ENCODE assay signal across 8 mouse cellular contexts in the genomic region with DNA sequence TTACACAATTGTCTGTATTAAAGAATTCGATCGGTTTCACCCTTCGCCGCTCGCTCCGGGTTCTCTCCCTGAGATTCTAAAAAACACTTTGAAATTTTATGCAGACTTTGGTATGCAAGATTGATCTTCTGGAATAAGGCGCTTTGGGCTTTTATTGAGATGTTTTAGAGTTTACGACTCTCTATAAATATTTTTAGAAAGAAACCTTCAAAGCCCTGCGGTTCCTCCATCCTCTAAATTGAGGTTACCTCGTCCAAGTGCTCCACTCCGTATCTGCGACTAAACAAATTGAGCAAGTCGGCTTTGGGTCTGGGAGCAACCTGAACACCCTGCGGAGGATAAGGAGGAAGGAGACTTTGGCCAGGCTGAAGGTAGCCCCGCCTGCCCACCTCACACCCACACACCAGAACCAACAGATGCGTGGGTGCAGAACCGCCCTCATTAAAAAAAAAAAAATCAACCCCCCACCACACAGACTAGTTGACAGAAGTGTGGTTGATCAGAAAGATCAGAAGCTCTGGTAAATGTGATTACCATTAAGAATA. TPM values are rescaled to one million over a fixed set of nuclear protein-coding genes. Genes with fewer than 3 reads are reported as not detected.
DNase-seq lines count a peak whose midpoint lies in the region; ATAC-seq and TF ChIP-seq lines count a peak whose summit lies in the region.

No protein-coding gene starts in this region.

- peaks cover 6% of the 10 kb centered on the region; the same call in 1 of the 2 replicates for H3K4me1 ChIP-seq in heart, embryonic 16.5 days (ENCODE audit: control insufficient read depth, insufficient read depth, low read length)
- no peaks in the 10 kb centered on the region for H3K4me1 ChIP-seq in intestine, postnatal 0 days (replicated peaks; ENCODE audit: control insufficient read depth, insufficient read depth, low read length)

- peak overlapping the region; percentile 88 for H3K4me3 ChIP-seq in heart, embryonic 16.5 days (ENCODE audit: low read length)
- H3K4me3 ChIP-seq in intestine, postnatal 0 days (ENCODE audit: low read depth, low read length), result peak overlapping the region; percentile 84

- H3K27me3 ChIP-seq in heart, embryonic 16.5 days (ENCODE audit: control insufficient read depth, insufficient read depth, low read length), result 0 out of 2 replicates have a peak, but pooled peaks cover 2% of the 10 kb centered on the region
- H3K27me3 ChIP-seq in intestine, postnatal 0 days (replicated peaks; ENCODE audit: control insufficient read depth, insufficient read depth, low read length), result no peaks in the 10 kb centered on the region

- no peaks in the 10 kb centered on the region for H3K36me3 ChIP-seq in heart, embryonic 16.5 days (ENCODE audit: control insufficient read depth, insufficient read depth)
- no peaks in the 10 kb centered on the region for H3K36me3 ChIP-seq in intestine, postnatal 0 days (ENCODE audit: control insufficient read depth, insufficient read depth)

- H3K9me3 ChIP-seq in heart, embryonic 16.5 days (replicated peaks; ENCODE audit: control insufficient read depth, low read length), result no peaks in the 10 kb centered on the region
- H3K9me3 ChIP-seq in intestine, postnatal 0 days (ENCODE audit: control insufficient read depth), result no peaks in the 10 kb centered on the region

- no peak for TF ChIP-seq CTCF in intestine, postnatal 0 days (IDR thresholded peaks at IDR 0.05; ENCODE audit: low read depth)

- DNase-seq in heart, adult 9 months (ENCODE audit: low spot score in 2 of 2), result no peak
- DNase-seq in adrenal gland, adult 8-10 months, result no peak
- no peak for DNase-seq in cerebellum, adult 9-11 months
- DNase-seq in layer of hippocampus, adult 11-12 months (ENCODE audit: low spot score), result no peak

- H3K27ac ChIP-seq in heart, embryonic 16.5 days (ENCODE audit: low read length), result peak overlapping the region; percentile 92
- peak overlapping the region; percentile 91 for H3K27ac ChIP-seq in intestine, postnatal 0 days (ENCODE audit: low read depth, low read length)

- WGBS in heart, embryonic 16.5 days, result 1% methylated on average over 17 of the region's 17 CpGs
- WGBS in intestine, postnatal 0 days, result 2% methylated on average over 17 of the region's 17 CpGs

- no peak for ATAC-seq in heart, embryonic 16.5 days (replicated peaks; ENCODE audit: extremely low read depth, insufficient read depth, low FRiP score)
- 0 out of 2 replicates have a peak, but pooled peaks have one; percentile 34 for ATAC-seq in common myeloid progenitor, adult 5-6 weeks (replicated peaks; ENCODE audit: low read depth, poor library complexity, severe bottlenecking)
- peak; percentile 31; the same call in 1 of the 2 replicates for ATAC-seq in intestine, postnatal 0 days
- ATAC-seq in megakaryocyte-erythroid progenitor cell, adult 5-6 weeks (replicated peaks; ENCODE audit: low FRiP score, low TSS enrichment, poor library complexity, severe bottlenecking), result peak; percentile 38; the same call in 1 of the 2 replicates

- H3K4me2 ChIP-seq in heart, embryonic 16.5 days (ENCODE audit: low read depth, low read length), result peak overlapping the region; percentile 84
- peak overlapping the region; percentile 94 for H3K4me2 ChIP-seq in intestine, postnatal 0 days (replicated peaks; ENCODE audit: low read depth)

- peak overlapping the region; percentile 91 for H3K9ac ChIP-seq in heart, embryonic 16.5 days (ENCODE audit: low read length)
- H3K9ac ChIP-seq in intestine, postnatal 0 days (ENCODE audit: low read depth, low read length), result peak overlapping the region; percentile 68

RNA-seq across cellular contexts. Expression of a gene that starts 0.7 kb away (rescaled TPM):
- 116 and 117 TPM in 2 replicates for polyA plus RNA-seq in heart, embryonic 16.5 days (2015; fragmentation: Nextera tagmentation; extraction: Ambion mirVana)
- 0.53 and 1.2 TPM in 2 replicates for total RNA-seq in common myeloid progenitor, adult 5-6 weeks (2017)
- 14.9 and 15.5 TPM in 2 replicates for polyA plus RNA-seq in intestine, postnatal 0 days (2015; fragmentation: Nextera tagmentation; extraction: Ambion mirVana)
- total RNA-seq in megakaryocyte-erythroid progenitor cell, adult 5-6 weeks (2014; fragmentation: Nextera tagmentation), result 1.2 TPM in 1 of 2 replicates, not detected in the other
- 1.1 TPM in 1 of 2 replicates, not detected in the other for total RNA-seq in megakaryocyte-erythroid progenitor cell, adult 5-6 weeks (2017)
- 10 to 100 TPM in 1 of 4 experiments, 1 to 10 TPM in 3; 3.5 to 11.2 (median 4.7) TPM for total RNA-seq in adrenal gland, adult 8-10 months (2022)
